Mouse (Mus musculus) heart, embryonic 15.5 days (tissue): ENCODE measurements around the gene Lin28a. TPM values are rescaled to one million over a fixed set of nuclear protein-coding genes. Genes with fewer than 3 reads are reported as not detected.

Experiments used
- ATAC-seq: fragments of 200-750 bp; cut with Nextera tagmentation; replicated peaks from 2 replicates; pipeline ENCODE4 v1.8.0; 2017; ENCODE audit warnings: low read depth, moderate TSS enrichment; ENCODE audit not compliant: insufficient number of reproducible peaks, insufficient read depth, low FRiP score
- H3K27ac ChIP-seq: fragments of 300-500 bp; sonication (generic); 2 replicates; pipeline ENCODE4 v1.5.1; 2015; ENCODE audit warnings: mild to moderate bottlenecking, inconsistent platforms
- H3K27me3 ChIP-seq: fragments of 300-500 bp; sonication (generic); 2 replicates; pipeline ENCODE4 v1.6.1; 2015; ENCODE audit warnings: inconsistent platforms
- H3K36me3 ChIP-seq: fragments of 300-500 bp; sonication (generic); 2 replicates; pipeline ENCODE4 v1.6.1; 2015; ENCODE audit warnings: mild to moderate bottlenecking, inconsistent platforms
- H3K4me1 ChIP-seq: fragments of 300-500 bp; sonication (generic); replicated peaks from 2 replicates; pipeline ENCODE4 v1.6.1; 2015; ENCODE audit warnings: inconsistent platforms
- H3K4me2 ChIP-seq: fragments of 300-500 bp; sonication (generic); 2 replicates; pipeline ENCODE4 v1.6.1; 2015; ENCODE audit warnings: inconsistent platforms, mild to moderate bottlenecking, moderate library complexity
- H3K4me3 ChIP-seq: fragments of 300-500 bp; sonication (generic); 2 replicates; pipeline ENCODE4 v1.5.1; 2015; ENCODE audit warnings: mild to moderate bottlenecking, inconsistent platforms
- H3K9ac ChIP-seq: fragments of 300-500 bp; sonication (generic); 2 replicates; pipeline ENCODE4 v1.6.1; 2015; ENCODE audit warnings: mild to moderate bottlenecking, inconsistent platforms
- H3K9me3 ChIP-seq: fragments of 300-500 bp; sonication (generic); replicated peaks from 2 replicates; pipeline ENCODE4 v1.6.1; 2016; ENCODE audit warnings: inconsistent platforms
- WGBS: fragments of 180-500 bp; shearing (Covaris S2); methylation state at CpG from one replicate; pipeline ENCODE4 v1.1.7; 2015; ENCODE audit warnings: mixed read lengths; 5-methylcytosine and 5-hydroxymethylcytosine counted together
- polyA plus RNA-seq: library from polyadenylated mRNA; unstranded; fragments of >200 nt; fragmentation: Nextera tagmentation; extraction: Ambion mirVana; gene quantifications from 2 replicates; pipeline ENCODE4 v1.2.1, GENCODE M21; 2015

Lin28a gene
- 0.14 and 0.19 TPM in 2 replicates for polyA plus RNA-seq

DNA sequence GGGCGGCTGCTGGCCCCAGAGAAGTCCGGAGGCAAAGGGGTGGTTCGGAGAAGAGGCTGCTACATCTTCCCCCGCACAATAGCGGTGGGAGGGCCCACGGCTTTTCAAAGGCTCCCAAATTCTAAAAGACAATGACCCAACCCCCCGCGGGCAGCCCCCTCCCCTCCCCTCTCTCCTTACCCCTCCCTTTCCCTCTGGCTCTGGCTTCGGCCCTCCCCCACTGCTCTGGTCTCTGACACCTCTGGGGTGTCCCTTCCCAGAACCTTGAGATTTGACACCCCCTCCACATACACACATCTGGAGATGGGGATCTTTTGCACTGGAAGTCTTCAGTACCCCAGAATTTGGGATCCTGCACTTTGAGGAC lies at the start of gene Lin28a:
Gene Lin28a, minus strand, starts transcription at position 63 of the 367 bp plus-strand sequence.
- Histone ChIP-seq H3K4me2 (peak within 1 kb of the TSS; percentile 47), H3K4me3 (peak within 1 kb of the TSS; percentile 21), H3K27ac (no peak within 1 kb of the TSS), H3K4me1 (peaks cover 16% of the 10 kb centered on the region), H3K9ac (no peak within 1 kb of the TSS), H3K27me3 (peaks cover 50% of the 10 kb centered on the region), H3K36me3 (no peaks in the 10 kb centered on the region), H3K9me3 (no peaks in the 10 kb centered on the region)
- WGBS = under 1% methylated on average over 9 of the region's 9 CpGs
- ATAC-seq = no peak

GRCm38 (mm10) chr4:134067833-134068544 lies 49.3 kb upstream of the Lin28a start:
- Histone ChIP-seq H3K36me3 (no peaks in the 10 kb centered on the region), H3K27me3 (peaks cover 26% of the 10 kb centered on the region), H3K9ac (no peak overlapping the region), H3K4me2 (no peak overlapping the region), H3K27ac (no peak overlapping the region), H3K9me3 (no peaks in the 10 kb centered on the region), H3K4me1 (0 out of 2 replicates have a peak, but pooled peaks cover 5% of the 10 kb centered on the region), H3K4me3 (no peak overlapping the region)
- WGBS = 72% methylated on average over 7 of the region's 7 CpGs
- ATAC-seq = no peak

DNA sequence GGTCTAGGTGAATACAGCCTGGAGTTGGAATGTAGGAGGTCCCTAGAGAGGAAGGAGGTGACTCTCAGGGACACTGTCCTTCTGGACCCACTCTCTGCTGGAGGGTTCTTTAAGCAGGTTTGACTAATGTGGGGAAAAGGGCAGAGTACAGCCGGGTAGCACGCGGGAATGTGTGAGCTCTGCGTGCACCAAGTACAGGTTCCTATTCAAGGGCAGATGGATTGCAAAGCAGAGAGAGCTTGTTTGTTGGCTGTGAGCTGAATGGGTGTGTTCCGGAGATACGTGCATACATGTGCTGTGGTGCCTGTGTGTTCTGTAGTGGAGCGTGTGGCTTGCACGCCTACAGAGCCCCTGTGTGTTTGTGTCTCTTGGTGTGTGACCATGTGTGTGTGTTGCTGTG lies 48.7 kb upstream of the Lin28a start:
- Histone ChIP-seq H3K9ac (no peak overlapping the region), H3K9me3 (no peaks in the 10 kb centered on the region), H3K27me3 (peaks cover 26% of the 10 kb centered on the region), H3K4me3 (no peak overlapping the region), H3K36me3 (no peaks in the 10 kb centered on the region), H3K4me2 (no peak overlapping the region), H3K27ac (no peak overlapping the region), H3K4me1 (0 out of 2 replicates have a peak, but pooled peaks cover 5% of the 10 kb centered on the region)
- 88% methylated on average over 8 of the region's 8 CpGs for WGBS
- no peak for ATAC-seq

DNA sequence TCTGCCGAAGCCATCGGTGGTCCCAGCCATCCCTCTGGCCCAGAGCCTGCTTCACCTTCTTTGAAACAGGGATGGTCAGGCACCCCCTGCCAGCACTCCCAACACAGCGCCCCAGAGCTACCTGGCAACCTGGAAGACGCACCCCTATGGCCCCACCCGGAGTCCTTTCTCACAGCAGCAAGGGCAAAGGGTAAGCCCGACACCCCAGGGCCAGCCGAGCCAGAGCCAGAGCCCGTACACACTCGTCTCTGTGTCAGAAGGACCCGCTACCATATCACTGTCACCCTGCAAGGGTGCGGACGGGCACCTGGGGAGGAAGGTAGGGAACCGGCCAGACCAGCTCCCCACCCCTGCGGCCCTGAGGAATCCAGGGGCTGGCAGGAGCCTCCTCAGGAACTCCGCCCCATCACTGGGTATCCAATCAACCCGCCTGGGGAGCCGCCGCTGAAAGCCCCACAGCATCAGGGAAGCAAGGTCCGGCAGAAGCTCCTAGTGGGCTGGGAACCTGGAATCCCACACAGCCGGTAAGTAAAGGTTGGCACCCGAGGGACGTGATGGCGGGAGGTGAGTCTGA lies 46.9 kb upstream of the Lin28a start:
- no peak overlapping the region for H3K9ac ChIP-seq
- 0 out of 2 replicates have a peak, but pooled peaks cover 5% of the 10 kb centered on the region for H3K4me1 ChIP-seq
- WGBS = 22% methylated on average over 23 of the region's 23 CpGs
- no peak overlapping the region for H3K4me3 ChIP-seq
- H3K9me3 ChIP-seq = no peaks in the 10 kb centered on the region
- no peak overlapping the region for H3K27ac ChIP-seq
- H3K4me2 ChIP-seq = no peak overlapping the region
- peaks cover 42% of the 10 kb centered on the region for H3K27me3 ChIP-seq
- H3K36me3 ChIP-seq = no peaks in the 10 kb centered on the region
- ATAC-seq = no peak

DNA sequence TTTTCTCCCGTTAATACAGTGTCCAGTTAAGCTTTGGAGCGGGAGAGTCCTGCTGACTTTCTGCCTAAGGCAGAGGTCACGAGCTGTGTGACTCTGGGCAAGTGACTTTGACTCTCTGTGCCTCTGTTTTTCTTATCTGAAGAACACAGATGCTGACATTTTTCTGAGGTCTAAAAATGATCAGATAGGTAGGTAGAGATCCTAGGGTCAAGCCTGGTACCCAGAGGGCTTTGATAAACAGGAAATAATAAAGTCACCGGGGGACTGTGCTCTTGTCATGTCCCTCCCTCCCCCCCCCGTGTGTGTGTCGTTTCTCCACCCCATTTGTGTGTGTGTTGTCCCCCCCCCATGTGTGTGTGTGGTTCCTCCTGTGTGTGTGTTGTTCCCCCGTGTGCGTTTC lies 43.9 kb upstream of the Lin28a start:
- WGBS = 62% methylated on average over 8 of the region's 8 CpGs
- Histone ChIP-seq H3K9me3 (no peaks in the 10 kb centered on the region), H3K27me3 (peaks cover 50% of the 10 kb centered on the region), H3K4me1 (0 out of 2 replicates have a peak, but pooled peaks cover 7% of the 10 kb centered on the region), H3K4me3 (no peak overlapping the region), H3K36me3 (no peaks in the 10 kb centered on the region), H3K9ac (no peak overlapping the region), H3K4me2 (no peak overlapping the region), H3K27ac (no peak overlapping the region)
- no peak for ATAC-seq

DNA sequence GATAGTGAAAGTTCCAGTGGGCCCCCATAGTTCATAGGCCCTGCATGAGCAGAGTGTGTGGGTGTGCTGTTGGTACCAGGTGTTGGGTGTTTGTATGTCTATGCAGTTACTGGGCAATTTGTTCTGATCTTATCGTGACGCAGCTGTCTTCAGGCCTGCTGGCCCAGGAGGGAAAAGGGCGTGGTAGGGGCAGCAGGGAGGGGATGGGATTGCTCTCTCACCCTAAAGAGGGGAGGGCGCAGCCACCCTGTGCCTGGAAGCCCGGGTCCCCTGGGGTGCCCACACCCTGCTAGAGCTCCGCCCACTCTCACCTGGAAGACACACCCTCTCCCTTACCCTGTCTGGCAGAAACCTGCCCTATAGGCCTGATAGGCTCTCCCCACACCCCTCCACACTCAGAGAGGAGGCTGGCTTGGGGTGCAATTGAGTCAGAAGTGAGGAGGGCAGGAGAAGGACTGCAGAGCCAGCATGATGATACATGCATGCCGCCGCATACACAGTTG lies 43.4 kb upstream of the Lin28a start:
- no peaks in the 10 kb centered on the region for H3K9me3 ChIP-seq
- H3K4me3 ChIP-seq = no peak overlapping the region
- H3K27ac ChIP-seq = no peak overlapping the region
- no peaks in the 10 kb centered on the region for H3K36me3 ChIP-seq
- no peak overlapping the region for H3K4me2 ChIP-seq
- ATAC-seq = no peak; the same call in 1 of the 2 replicates
- 49% methylated on average over 8 of the region's 8 CpGs for WGBS
- H3K27me3 ChIP-seq = peaks cover 50% of the 10 kb centered on the region
- H3K9ac ChIP-seq = no peak overlapping the region
- H3K4me1 ChIP-seq = 0 out of 2 replicates have a peak, but pooled peaks cover 7% of the 10 kb centered on the region

DNA sequence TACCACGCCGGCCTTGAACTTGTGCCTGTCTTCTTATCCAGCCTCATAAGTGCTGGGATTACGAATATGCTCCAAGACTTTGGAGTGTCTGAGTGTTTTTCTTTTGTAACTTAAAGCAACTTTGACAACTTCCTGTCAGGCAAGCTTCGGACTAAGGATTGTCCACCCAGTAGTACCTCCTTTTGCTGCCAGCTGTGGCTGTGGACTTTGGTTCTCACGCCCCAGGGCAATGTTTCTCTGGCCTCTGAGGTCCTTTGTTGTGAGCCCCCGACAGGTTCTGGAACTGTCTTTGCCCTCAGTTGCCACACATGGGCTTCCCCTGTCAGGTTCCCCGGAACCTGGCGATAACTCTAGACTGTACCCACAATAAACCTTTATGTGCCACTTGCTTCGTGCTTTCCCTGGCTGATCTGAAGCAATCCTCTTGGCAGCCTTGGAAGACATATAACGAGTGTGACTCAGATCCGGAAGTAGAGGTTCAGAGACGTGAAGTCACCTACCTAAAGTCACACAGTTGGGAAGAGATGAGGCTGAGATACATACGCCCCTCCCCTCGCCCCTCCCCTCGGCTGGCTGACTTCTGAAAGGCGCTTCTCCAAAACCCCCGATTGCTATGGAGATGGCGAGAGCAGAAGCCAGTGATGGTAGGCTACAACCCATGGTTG lies 42.7 kb upstream of the Lin28a start:
- Histone ChIP-seq H3K4me2 (no peak overlapping the region), H3K4me1 (0 out of 2 replicates have a peak, but pooled peaks cover 7% of the 10 kb centered on the region), H3K9me3 (no peaks in the 10 kb centered on the region), H3K27ac (no peak overlapping the region), H3K27me3 (peaks cover 45% of the 10 kb centered on the region), H3K36me3 (no peaks in the 10 kb centered on the region), H3K4me3 (no peak overlapping the region), H3K9ac (no peak overlapping the region)
- ATAC-seq = no peak
- 56% methylated on average over 18 of the region's 18 CpGs for WGBS

GRCm38 (mm10) chr4:134060135-134060865 lies 41.7 kb upstream of the Lin28a start, which contains the start of gene Crybg2:
TSS of gene Crybg2 (plus strand) at chr4:134060815.
- no peak within 1 kb of the TSS for H3K4me3 ChIP-seq
- H3K27ac ChIP-seq = no peak within 1 kb of the TSS
- peaks cover 37% of the 10 kb centered on the region for H3K27me3 ChIP-seq
- no peak for ATAC-seq
- H3K36me3 ChIP-seq = no peaks in the 10 kb centered on the region
- no peaks in the 10 kb centered on the region for H3K9me3 ChIP-seq
- no peak within 1 kb of the TSS for H3K9ac ChIP-seq
- 0 out of 2 replicates have a peak, but pooled peaks cover 2% of the 10 kb centered on the region for H3K4me1 ChIP-seq
- H3K4me2 ChIP-seq = 0 out of 2 replicates have a peak within 1 kb of the TSS, but pooled peaks have one; percentile 2
- 40% methylated on average over 28 of the region's 28 CpGs for WGBS

- 0 out of 2 replicates have a peak, but pooled peaks cover 2% of the 10 kb centered on the region for H3K4me1 ChIP-seq
- ATAC-seq = no peak
- H3K36me3 ChIP-seq = no peaks in the 10 kb centered on the region
- no peaks in the 10 kb centered on the region for H3K9me3 ChIP-seq
- no peak overlapping the region for H3K4me3 ChIP-seq
- peaks cover 31% of the 10 kb centered on the region for H3K27me3 ChIP-seq
- no peak overlapping the region for H3K9ac ChIP-seq
- 71% methylated on average over 6 of the region's 6 CpGs for whole genome bisulfite sequencing
- H3K4me2 ChIP-seq = no peak overlapping the region
- H3K27ac ChIP-seq = no peak overlapping the region
Observed at GRCm38 (mm10) chr4:134058908-134059307, 40.3 kb upstream of the Lin28a start.

DNA sequence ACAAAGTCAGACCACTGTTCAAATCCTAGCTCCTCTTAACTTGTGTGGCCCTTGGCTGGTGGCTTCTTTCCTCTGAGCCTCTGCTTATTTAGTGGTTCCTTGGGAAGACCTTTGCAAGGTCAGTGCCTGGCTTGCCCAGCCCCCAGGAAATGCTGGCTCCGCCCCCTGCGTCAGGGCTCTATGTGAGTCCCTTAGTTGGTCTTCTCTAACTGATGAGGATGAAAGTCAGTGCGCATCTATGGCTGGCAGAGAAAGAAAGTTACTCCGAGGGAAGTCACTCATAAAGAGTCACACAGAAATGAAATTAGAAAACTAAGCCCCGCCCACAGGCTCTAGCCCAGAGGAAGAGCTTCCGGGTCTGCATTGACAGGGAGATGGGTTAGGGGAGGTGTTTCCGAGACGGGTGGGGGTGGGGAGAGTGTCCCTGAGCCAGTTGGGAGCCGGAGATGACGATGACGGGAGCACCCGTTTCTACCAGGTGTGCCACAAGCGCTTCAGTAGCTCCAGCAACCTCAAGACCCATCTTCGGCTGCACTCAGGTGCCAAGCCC lies 39.6 kb upstream of the Lin28a start:
- WGBS = 21% methylated on average over 14 of the region's 14 CpGs
- Histone ChIP-seq H3K4me3 (peak overlapping the region; percentile 17; the same call in 1 of the 2 replicates), H3K4me1 (0 out of 2 replicates have a peak, but pooled peaks cover 2% of the 10 kb centered on the region), H3K9ac (no peak overlapping the region), H3K4me2 (peak overlapping the region; percentile 36), H3K27ac (no peak overlapping the region), H3K36me3 (no peaks in the 10 kb centered on the region), H3K27me3 (peaks cover 29% of the 10 kb centered on the region), H3K9me3 (no peaks in the 10 kb centered on the region)
- ATAC-seq = no peak
